9 mouse cellular contexts compared by ENCODE assay signal in genomic region chr14:13355569-13356362, GRCm38 (mm10).
DNase-seq lines count a peak whose midpoint lies in the region; ATAC-seq lines count a peak whose summit lies in the region.
"Had no signal": no experiment of that assay in that cellular context is flagged by ENCODE, and none has a peak within 500 bp of the region (broad histone marks: within the 10 kb centered on the region; RNA-seq: fewer than 3 reads in every experiment).

No protein-coding gene starts in this region.

- intact Hi-C loops in left cerebral cortex, postnatal 10 days (cut with DNase I), result loop anchor here (2.0 kb wide), 2 partner anchors 545 to 561 kb away; no protein-coding TSS in a partner anchor

- H3K27ac ChIP-seq in forebrain, embryonic 11.5 days (ENCODE audit: low read depth, low read length), result no peak overlapping the region
- H3K27ac ChIP-seq in intestine, embryonic 16.5 days (ENCODE audit: low read length), result no peak overlapping the region
- H3K27ac ChIP-seq in midbrain, embryonic 13.5 days, result no peak overlapping the region

- H3K4me2 ChIP-seq in forebrain, embryonic 11.5 days (ENCODE audit: low read depth, low read length, severe bottlenecking), result no peak overlapping the region
- H3K4me2 ChIP-seq in intestine, embryonic 16.5 days (ENCODE audit: low read depth, low read length), result no peak overlapping the region
- H3K4me2 ChIP-seq in midbrain, embryonic 13.5 days (replicated peaks), result no peak overlapping the region

- DNase-seq in urinary bladder, postnatal 25 days (ENCODE audit: low spot score), result peak; percentile 16
- DNase-seq in urinary bladder, postnatal 4 days (ENCODE audit: low spot score in 2 of 2), result no peak
- peak; percentile 42 for DNase-seq in c-Kit-positive CD71-positive TER-119-negative erythroid progenitor cells, embryonic 14.5 days (ENCODE audit: low read depth)
- peak; percentile 82 for DNase-seq in forebrain, embryonic 11.5 days (ENCODE audit: low spot score)
- peak; percentile 53 to 70 for DNase-seq in left cerebral cortex, postnatal 10 days (ENCODE audit: extremely low spot score in 1 of 2, low spot score in 2 of 2)
- DNase-seq in telencephalon, adult 2 months (ENCODE audit: low read depth, low spot score), result peak; percentile 57

- H3K9ac ChIP-seq in forebrain, embryonic 11.5 days (ENCODE audit: low read length), result no peak overlapping the region
- H3K9ac ChIP-seq in intestine, embryonic 16.5 days (ENCODE audit: low read depth, low read length), result no peak overlapping the region
- no peak overlapping the region for H3K9ac ChIP-seq in midbrain, embryonic 13.5 days (replicated peaks)

- WGBS in forebrain, embryonic 11.5 days, result 9% methylated on average over 7 of the region's 7 CpGs
- WGBS in intestine, embryonic 16.5 days, result 13% methylated on average over 7 of the region's 7 CpGs
- 13% methylated on average over 7 of the region's 7 CpGs for WGBS in midbrain, embryonic 13.5 days

- no peaks in the 10 kb centered on the region for H3K27me3 ChIP-seq in forebrain, embryonic 11.5 days (ENCODE audit: control insufficient read depth, insufficient read depth, low read length)
- no peaks in the 10 kb centered on the region for H3K27me3 ChIP-seq in intestine, embryonic 16.5 days (replicated peaks; ENCODE audit: control insufficient read depth, insufficient read depth, low read length)
- no peaks in the 10 kb centered on the region for H3K27me3 ChIP-seq in midbrain, embryonic 13.5 days

- H3K9me3 ChIP-seq in forebrain, embryonic 11.5 days (ENCODE audit: control insufficient read depth, low read length), result no peaks in the 10 kb centered on the region
- no peaks in the 10 kb centered on the region for H3K9me3 ChIP-seq in intestine, embryonic 16.5 days (ENCODE audit: control insufficient read depth, low read length)
- no peaks in the 10 kb centered on the region for H3K9me3 ChIP-seq in midbrain, embryonic 13.5 days

- no peak overlapping the region for H3K4me3 ChIP-seq in forebrain, embryonic 11.5 days (ENCODE audit: low read depth, low read length)
- H3K4me3 ChIP-seq in intestine, embryonic 16.5 days (ENCODE audit: low read length), result no peak overlapping the region
- no peak overlapping the region for H3K4me3 ChIP-seq in midbrain, embryonic 13.5 days (replicated peaks)
- H3K4me3 ChIP-seq: erythroblast, embryonic 14.5 days had no signal

- H3K36me3 ChIP-seq in forebrain, embryonic 11.5 days (ENCODE audit: control insufficient read depth, insufficient read depth, low read length), result no peaks in the 10 kb centered on the region
- no peaks in the 10 kb centered on the region for H3K36me3 ChIP-seq in intestine, embryonic 16.5 days (ENCODE audit: control insufficient read depth, insufficient read depth, low read length)
- H3K36me3 ChIP-seq in midbrain, embryonic 13.5 days, result no peaks in the 10 kb centered on the region

- no peaks in the 10 kb centered on the region for H3K4me1 ChIP-seq in forebrain, embryonic 11.5 days (replicated peaks; ENCODE audit: control insufficient read depth, insufficient read depth, low read length)
- H3K4me1 ChIP-seq in intestine, embryonic 16.5 days (ENCODE audit: control insufficient read depth, insufficient read depth, low read length), result no peaks in the 10 kb centered on the region
- H3K4me1 ChIP-seq in midbrain, embryonic 13.5 days (replicated peaks), result peaks cover 4% of the 10 kb centered on the region; the same call in 1 of the 2 replicates

- ATAC-seq in forebrain, embryonic 11.5 days (replicated peaks; ENCODE audit: low FRiP score), result peak; percentile 45
- ATAC-seq in intestine, embryonic 16.5 days, result peak; percentile 80
- ATAC-seq in midbrain, embryonic 13.5 days, result peak; percentile 70

Comparison
In these comparisons a context has a peak if more than half of its experiments do, and no peak if none do; other contexts are left out.
1. DNase-seq: peak in urinary bladder, postnatal 25 days (single experiment), c-Kit-positive CD71-positive TER-119-negative erythroid progenitor cells, embryonic 14.5 days (single experiment), forebrain, embryonic 11.5 days (single experiment), left cerebral cortex, postnatal 10 days (2 of 2) and telencephalon, adult 2 months (single experiment); none in urinary bladder, postnatal 4 days (0 of 2).
2. Peak in every context shown above with its lines, with median percentiles within 50 percentile points of each other: ATAC-seq.